Mouse (Mus musculus) kidney, postnatal 14 days (tissue): ENCODE measurements around the gene Celf2.

Experiments used
- DNase-seq: peaks from one replicate; pipeline ENCODE4 v3.0.0; 2022; ENCODE audit warnings: mixed read lengths

Gene Celf2

GRCm38 (mm10) chr2:7006816-7007215 is 502.5 kb downstream of the Celf2 start:
- DNase-seq, result no peak

- DNase-seq, result no peak
Observed at GRCm38 (mm10) chr2:7001967-7002366, 507.4 kb downstream of the Celf2 start.

- DNase-seq, result no peak
Observed at GRCm38 (mm10) chr2:6991010-6991421, 518.3 kb downstream of the Celf2 start.

GRCm38 (mm10) chr2:6985706-6986105 is 523.7 kb downstream of the Celf2 start:
- DNase-seq, result no peak

GRCm38 (mm10) chr2:6983902-6984301 is 525.5 kb downstream of the Celf2 start:
- no peak for DNase-seq

- DNase-seq, result no peak
Observed at GRCm38 (mm10) chr2:6976300-6976699, 533.1 kb downstream of the Celf2 start.

GRCm38 (mm10) chr2:6969228-6969627 is 540.1 kb downstream of the Celf2 start:
- no peak for DNase-seq

GRCm38 (mm10) chr2:6965243-6965642 is 544.1 kb downstream of the Celf2 start:
- DNase-seq, result no peak

- no peak for DNase-seq
Observed at GRCm38 (mm10) chr2:6950702-6951101, 558.7 kb downstream of the Celf2 start.

GRCm38 (mm10) chr2:6945638-6946415 is 563.5 kb downstream of the Celf2 start:
- no peak for DNase-seq

GRCm38 (mm10) chr2:6943651-6944050 is 565.7 kb downstream of the Celf2 start:
- no peak for DNase-seq

GRCm38 (mm10) chr2:6942635-6943390 is 566.5 kb downstream of the Celf2 start:
- DNase-seq, result no peak

GRCm38 (mm10) chr2:6939143-6939542 is 570.2 kb downstream of the Celf2 start:
- DNase-seq, result no peak

- no peak for DNase-seq
Observed at GRCm38 (mm10) chr2:6933130-6933529, 576.2 kb downstream of the Celf2 start.

GRCm38 (mm10) chr2:6927693-6928360 is 581.5 kb downstream of the Celf2 start:
- DNase-seq, result no peak

GRCm38 (mm10) chr2:6925505-6925904 is 583.9 kb downstream of the Celf2 start:
- no peak for DNase-seq

- DNase-seq, result peak; percentile 15
Observed at GRCm38 (mm10) chr2:6923738-6924474, 585.5 kb downstream of the Celf2 start.

- no peak for DNase-seq
Observed at GRCm38 (mm10) chr2:6915386-6915785, 594.0 kb downstream of the Celf2 start.

- DNase-seq, result no peak
Observed at GRCm38 (mm10) chr2:6913315-6913714, 596.0 kb downstream of the Celf2 start.

- no peak for DNase-seq
Observed at GRCm38 (mm10) chr2:6911932-6912331, 597.4 kb downstream of the Celf2 start.

- DNase-seq, result no peak
Observed at GRCm38 (mm10) chr2:6909921-6910320, 599.4 kb downstream of the Celf2 start.

- DNase-seq, result no peak
Observed at GRCm38 (mm10) chr2:6904411-6904810, 605.0 kb downstream of the Celf2 start.

- no peak for DNase-seq
Observed at GRCm38 (mm10) chr2:6903251-6903763, 606.1 kb downstream of the Celf2 start.
